Mouse (Mus musculus): ENCODE measurements around the gene Spef1.

GRCm38 (mm10) chr2:131142592-131142991 lies 44.5 kb downstream of the Spef1 start:
- TF ChIP-seq CTCF (conservative IDR thresholded peaks at IDR 0.05 in 1 of 2, IDR thresholded peaks at IDR 0.05 in 1 of 2; ENCODE audit: low read depth in 2 of 2, low read length in 2 of 2) (peak; percentile 44 to 75), POLR2A (IDR thresholded peaks at IDR 0.05; ENCODE audit: low read depth, low read length) (no peak), MAX (IDR thresholded peaks at IDR 0.05; ENCODE audit: low read length) (no peak), HCFC1 (IDR thresholded peaks at IDR 0.05; ENCODE audit: low read depth, low read length) (no peak), NRF1 (IDR thresholded peaks at IDR 0.05; ENCODE audit: low read depth, low read length) (no peak), E2F4 (IDR thresholded peaks at IDR 0.05; ENCODE audit: insufficient replicate concordance, low read depth, low read length) (no peak), USF2 (conservative IDR thresholded peaks at IDR 0.05; ENCODE audit: low read depth, low read length) (no peak), USF1 (IDR thresholded peaks at IDR 0.05; ENCODE audit: low read depth, low read length) (no peak), EP300 (IDR thresholded peaks at IDR 0.05; ENCODE audit: low read length) (no peak), ZNF384 (IDR thresholded peaks at IDR 0.05; ENCODE audit: low read depth, low read length) (no peak), NELFE (IDR thresholded peaks at IDR 0.05; ENCODE audit: low read depth, low read length) (no peak)
